Mouse (Mus musculus): Measurements from ENCODE around the gene Tmem245.

Gene Tmem245

DNA sequence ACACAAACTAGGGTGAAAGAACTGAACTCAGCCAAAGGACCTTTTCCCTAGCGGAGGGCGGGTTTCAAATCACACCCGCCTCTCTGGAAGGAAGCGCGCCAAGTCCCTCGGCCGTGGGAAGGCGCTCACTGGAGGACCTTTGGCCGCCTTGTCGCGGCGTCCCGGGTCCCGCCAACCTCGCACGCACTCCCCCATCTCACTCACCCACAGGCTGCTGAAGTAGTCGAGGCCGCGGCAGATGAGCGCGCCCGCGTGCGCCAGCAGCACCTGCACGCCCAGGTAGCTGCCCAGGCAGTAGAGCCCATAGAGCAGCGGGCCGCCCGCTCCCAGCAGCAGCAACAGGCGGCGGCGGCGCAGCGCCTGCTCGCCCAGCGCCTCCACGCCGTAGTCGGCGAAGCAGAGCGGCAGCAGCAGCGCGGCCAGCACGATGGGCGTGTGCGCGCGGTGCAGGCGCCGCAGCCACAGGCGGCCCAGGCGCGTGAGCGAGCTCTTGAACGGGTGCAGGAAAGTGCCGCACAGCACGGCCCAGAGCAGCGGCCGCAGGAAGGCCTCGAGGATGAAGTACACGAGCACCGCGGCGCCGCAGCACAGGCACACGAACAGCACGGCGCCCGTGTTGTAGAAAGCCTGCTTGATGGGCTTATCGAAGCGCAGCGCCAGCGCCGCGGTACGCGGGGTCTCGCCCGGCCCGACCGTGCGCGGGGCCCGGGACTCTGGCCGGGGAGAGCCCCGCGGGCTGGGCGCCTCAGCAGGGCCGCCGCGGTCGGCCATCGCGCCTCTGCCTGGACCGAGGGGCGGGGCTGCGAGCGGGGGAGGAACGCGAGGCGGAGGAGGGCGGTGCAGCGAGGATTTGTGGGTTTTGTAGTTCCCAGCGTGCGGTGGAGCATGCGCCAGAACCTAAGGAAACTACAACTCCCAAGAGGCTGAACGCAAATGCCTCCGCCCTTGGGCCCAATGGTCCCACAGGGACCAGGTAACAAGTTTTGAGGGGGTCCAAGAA is at the start of gene Tmem245:
Gene Tmem245, minus strand, starts transcription at position 797 of the 1,000 bp plus-strand sequence.
- DNase-seq = peak; percentile 97

- no peak for DNase-seq
Measured at GRCm38 (mm10) chr4:56993331-56993730, 46.1 kb upstream of the Tmem245 start.

- DNase-seq = no peak
Measured at GRCm38 (mm10) chr4:56991951-56992350, 44.7 kb upstream of the Tmem245 start.

DNA sequence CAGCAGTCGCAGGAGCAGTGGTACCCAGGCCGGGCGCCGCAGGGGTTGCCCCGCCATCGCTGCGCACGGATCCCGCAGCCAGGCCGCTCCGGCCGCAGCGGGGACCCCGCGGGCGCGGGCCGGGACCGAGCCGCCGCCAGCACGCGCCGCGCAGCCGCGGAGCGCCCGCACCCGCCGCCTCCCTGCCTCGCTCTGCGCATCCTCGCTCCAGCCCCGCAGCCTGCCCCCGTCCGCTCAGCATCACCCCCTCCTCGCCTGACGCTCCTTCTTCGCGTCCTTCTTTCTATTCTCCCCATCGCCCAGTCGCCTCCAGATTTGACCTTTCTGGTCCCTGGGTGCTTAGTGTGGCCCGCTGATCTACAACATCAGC is 43.0 kb upstream of the Tmem245 start, which contains the start of gene Frrs1l:
Gene Frrs1l, minus strand, starts transcription at position 177 of the 370 bp plus-strand sequence.
- no peak for DNase-seq

- no peak for DNase-seq
Measured at GRCm38 (mm10) chr4:56989431-56990214, 42.4 kb upstream of the Tmem245 start.

DNA sequence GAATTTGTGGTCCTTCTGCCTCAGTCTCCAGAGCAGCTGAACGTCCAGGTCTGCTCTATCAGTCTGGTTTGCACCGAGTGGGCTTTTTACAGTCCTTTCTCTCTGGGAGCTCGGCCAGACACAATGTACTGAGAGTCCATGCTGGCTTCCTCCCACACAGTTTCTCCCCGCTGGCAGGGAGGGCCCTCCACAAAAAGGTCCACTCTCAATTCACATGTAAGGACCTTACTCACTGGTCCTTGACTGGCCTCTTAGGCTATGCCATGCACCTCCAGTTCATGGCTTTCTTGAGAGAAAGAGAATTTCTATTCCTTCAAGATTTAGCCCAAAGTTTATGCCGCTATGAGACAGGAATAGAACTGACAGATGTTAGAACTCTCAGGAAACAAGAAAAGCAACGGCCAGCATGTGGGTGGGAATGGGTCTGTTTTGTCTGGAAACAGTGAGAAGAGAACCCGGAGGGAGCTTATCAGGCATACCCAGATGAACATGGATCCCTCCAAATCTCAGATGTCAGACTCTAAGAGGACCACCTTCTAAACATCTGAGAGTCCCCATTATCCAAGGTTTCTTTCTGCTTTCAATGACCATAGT is 18.4 kb upstream of the Tmem245 start:
- DNase-seq = no peak

GRCm38 (mm10) chr4:56963687-56964086 is 16.4 kb upstream of the Tmem245 start:
- no peak for DNase-seq

GRCm38 (mm10) chr4:56961320-56961925 is 14.2 kb upstream of the Tmem245 start:
- peak; percentile 56 for DNase-seq

GRCm38 (mm10) chr4:56957518-56957917 is 10.3 kb upstream of the Tmem245 start:
- DNase-seq = no peak

GRCm38 (mm10) chr4:56953235-56953634 is 6.0 kb upstream of the Tmem245 start:
- DNase-seq = no peak

DNA sequence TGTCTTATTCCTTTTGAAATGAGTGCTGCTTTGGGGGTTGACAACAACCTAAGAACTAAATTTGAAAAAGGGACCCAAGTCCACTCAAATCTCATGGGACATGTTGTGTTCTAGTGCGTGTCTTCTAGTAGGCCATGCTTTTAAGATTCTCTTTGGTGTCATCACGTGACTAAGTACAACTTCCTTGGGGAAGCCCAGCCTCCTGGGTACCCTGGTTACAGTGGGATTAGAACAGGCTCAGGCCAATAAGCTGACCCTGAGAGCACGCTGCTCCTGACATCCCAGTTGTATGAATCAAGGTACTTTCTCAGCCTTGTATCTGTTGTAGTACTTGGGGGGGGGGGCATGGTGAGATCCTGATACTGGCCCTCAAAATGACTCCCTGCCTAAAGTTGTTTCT is 4.5 kb upstream of the Tmem245 start:
- no peak for DNase-seq

DNA sequence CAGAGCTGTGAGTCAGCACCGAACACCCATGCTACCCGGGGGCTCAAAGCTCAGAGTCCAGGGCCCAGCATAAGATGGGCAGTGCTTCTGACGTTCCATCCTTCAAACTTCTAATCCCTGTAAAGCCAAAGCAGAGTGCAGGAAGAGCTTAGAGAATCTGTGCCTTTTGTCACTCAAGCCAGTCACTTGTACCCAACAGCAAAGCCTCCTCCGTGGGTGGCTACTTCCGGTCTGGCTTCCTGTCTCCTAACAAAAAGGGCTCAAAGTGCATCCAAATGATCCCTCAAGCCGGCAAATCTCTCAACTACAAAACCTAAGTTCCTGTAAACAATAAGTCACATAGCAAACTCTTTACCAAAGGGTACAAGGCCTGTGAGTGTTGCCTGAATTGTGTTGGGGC is 2.3 kb upstream of the Tmem245 start:
- peak; percentile 38 for DNase-seq

DNA sequence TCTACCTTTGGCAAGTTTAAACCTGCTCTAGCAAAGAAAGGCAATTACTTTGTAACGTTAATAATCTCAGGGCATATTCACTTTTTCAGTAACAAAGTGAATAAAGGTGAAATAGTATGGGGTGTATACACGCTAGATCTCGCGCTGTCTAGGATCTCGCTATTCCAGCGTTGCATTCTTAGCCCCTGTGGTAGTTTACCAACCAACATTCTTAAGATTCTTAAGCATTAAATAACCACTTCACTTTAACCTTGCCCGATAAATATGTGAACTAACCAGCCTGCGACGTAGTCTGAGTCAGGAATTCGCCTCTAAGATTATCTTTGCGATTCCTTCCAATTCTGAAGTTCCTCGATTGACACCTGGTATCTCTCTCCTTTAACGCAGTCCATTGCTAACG is 1.1 kb downstream of the Tmem245 start:
- no peak for DNase-seq

GRCm38 (mm10) chr4:56944286-56944685 is 3.0 kb downstream of the Tmem245 start:
- DNase-seq = peak; percentile 75

DNA sequence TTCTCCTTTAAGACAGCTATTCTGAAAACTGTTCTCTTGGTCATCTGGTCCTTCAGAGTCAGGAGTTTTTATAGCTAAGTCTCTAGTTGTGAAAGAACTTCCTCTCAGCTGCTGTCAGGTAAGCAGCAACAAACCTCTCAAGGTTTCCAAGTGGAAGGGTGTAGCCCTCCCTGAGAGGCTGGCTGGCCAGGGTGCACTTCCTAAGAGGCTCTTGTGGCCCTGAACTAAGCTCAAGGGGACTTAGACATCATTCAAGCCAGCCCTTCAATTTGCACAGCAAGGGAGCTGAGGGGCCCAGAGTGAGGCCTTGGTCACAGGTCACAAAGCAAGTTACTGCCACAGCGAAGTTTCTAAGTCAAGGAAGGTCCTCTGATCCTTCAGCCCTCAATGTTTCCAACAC is 4.0 kb downstream of the Tmem245 start:
- DNase-seq = no peak

- DNase-seq = no peak
Measured at GRCm38 (mm10) chr4:56942567-56942966, 4.7 kb downstream of the Tmem245 start.

GRCm38 (mm10) chr4:56941481-56941880 is 5.8 kb downstream of the Tmem245 start:
- DNase-seq = no peak

DNA sequence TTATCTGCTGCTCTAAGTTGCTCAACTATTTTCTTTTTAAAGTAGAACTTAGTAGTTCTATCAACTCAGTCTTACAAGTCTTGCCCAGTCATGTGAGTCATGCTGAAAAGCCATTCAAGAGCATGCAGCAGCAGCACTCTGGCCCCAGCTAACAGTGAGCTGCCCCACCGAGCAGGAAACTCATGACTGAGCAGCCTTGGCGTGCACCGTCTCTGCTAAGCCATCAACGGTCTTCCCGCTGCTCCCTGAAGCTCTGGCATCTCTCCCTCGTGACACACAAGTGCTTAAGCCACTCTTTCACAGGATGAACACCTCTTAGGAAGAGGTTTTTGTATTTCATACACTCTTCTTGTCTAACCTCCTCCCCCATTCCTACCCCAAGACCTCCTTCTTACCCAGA is 10.1 kb downstream of the Tmem245 start:
- DNase-seq = peak; percentile 36

DNA sequence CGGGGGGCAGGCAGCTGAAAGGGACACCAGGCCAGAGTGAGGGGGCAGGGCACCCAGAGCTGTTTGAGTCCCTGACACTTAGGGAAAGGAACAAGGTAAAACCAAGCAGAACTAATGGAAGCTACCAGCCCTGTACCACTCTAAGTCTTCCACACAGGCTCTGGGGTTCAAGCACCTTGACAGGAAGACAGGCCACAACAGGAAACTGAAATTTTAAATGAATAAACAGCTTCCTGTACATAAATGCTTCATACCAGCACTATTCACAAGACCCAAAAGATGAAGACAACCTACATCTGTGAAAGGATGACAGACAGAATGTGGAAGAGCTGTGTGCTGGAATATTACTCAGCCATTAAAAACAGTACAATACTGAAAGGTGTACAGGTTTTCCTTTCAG is 11.9 kb downstream of the Tmem245 start:
- DNase-seq = no peak

DNA sequence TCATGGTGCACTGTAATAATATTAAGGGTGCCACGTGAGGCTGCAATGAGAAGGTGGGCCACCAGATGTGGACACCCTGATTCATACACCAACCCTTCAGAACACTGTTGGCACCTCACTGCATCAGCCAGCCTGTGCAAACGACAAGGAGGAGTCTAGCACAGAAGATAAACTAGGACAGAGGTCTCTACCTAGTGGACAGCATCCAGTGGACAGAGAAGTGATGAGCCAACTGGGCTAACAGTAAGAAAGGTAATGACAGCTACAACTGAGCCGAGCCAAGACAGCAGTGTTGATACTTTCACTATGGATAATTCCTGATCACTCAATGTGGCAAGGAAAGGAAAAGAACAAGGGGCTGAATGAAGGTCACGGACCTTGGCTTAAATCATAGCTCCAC is 14.1 kb downstream of the Tmem245 start:
- no peak for DNase-seq

DNA sequence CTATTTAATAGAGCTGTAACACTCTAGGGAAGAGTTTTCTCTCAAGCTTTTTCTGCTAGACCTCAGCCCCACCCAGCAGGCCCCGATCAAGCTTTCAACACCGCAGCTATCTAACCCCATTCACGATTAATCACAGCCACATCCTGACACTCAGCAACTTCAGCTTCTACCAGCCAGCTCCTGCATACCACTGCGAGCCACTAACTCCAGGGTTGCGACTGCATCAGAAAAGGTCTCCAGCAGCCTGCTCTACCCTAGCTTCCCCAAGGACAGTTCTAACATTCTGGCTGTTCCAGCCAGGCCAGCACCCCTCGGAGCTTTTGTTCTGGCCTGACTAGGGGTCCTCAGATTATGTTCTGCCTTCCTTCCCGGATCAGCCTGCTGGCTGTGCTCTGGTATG is 15.1 kb downstream of the Tmem245 start:
- DNase-seq = no peak

DNA sequence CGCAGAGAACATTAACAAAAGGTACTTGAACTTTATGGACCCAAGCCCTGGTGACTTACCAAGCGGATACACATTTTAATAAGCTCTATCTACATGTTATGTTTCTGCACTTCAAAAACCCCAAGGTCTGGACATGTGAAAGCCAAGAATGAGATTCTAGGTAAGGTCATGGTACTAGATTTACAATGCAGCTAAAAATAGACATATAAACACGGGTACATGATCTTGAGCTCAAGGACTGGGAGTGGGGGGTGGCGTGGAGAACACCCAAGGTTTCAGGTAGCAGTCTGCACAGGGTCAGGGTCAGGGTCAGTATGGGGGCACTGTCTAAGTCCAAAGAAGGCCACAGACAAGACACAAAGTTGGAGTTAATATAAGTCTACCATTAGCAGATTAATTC is 16.9 kb downstream of the Tmem245 start:
- peak; percentile 33 for DNase-seq

- DNase-seq = no peak
Measured at GRCm38 (mm10) chr4:56926971-56927370, 20.3 kb downstream of the Tmem245 start.

Measured in kidney, adult 9 months (tissue).